Mouse (Mus musculus): ENCODE measurements around the gene Anp32a. TPM values are rescaled to one million over a fixed set of nuclear protein-coding genes. Genes with fewer than 3 reads are reported as not detected.
A peak's percentile ranks its signal among the peaks of the same experiment; 100 is the strongest.

The Anp32a gene
- polyA plus RNA-seq (2014; fragmentation: Nextera tagmentation; extraction: Ambion mirVana), result 107 and 112 TPM in 2 replicates

- H3K4me1 ChIP-seq (replicated peaks; ENCODE audit: control insufficient read depth, insufficient read depth, low read length), result peaks cover 21% of the 10 kb centered on the region
- peak; percentile 97 for DNase-seq (ENCODE audit: low spot score)
- H3K36me3 ChIP-seq (ENCODE audit: control insufficient read depth, insufficient read depth, low read length), result no peaks in the 10 kb centered on the region
- under 1% methylated on average over 34 of the region's 34 CpGs for WGBS
- peak within 1 kb of the TSS; percentile 91 for H3K4me2 ChIP-seq
- H3K9ac ChIP-seq (ENCODE audit: low read depth, low read length), result peak within 1 kb of the TSS; percentile 83
- H3K27me3 ChIP-seq (replicated peaks; ENCODE audit: control insufficient read depth, insufficient read depth, low read length), result no peaks in the 10 kb centered on the region
- H3K9me3 ChIP-seq (ENCODE audit: control insufficient read depth, low read length), result no peaks in the 10 kb centered on the region
- peak within 1 kb of the TSS; percentile 88 for H3K4me3 ChIP-seq (ENCODE audit: low read depth, low read length)
- H3K27ac ChIP-seq (ENCODE audit: low read depth, low read length), result peak within 1 kb of the TSS; percentile 98
- ATAC-seq (replicated peaks; ENCODE audit: low FRiP score), result peak; percentile 87
Observed at GRCm38 (mm10) chr9:62341123-62341486, at the start of gene Anp32a. Gene Anp32a (plus strand): TSS chr9:62341293.

GRCm38 (mm10) chr9:62295006-62295698 lies 45.9 kb upstream of the Anp32a start:
- no peak overlapping the region for H3K4me3 ChIP-seq (ENCODE audit: low read depth, low read length)
- WGBS, result 28% methylated on average over 7 of the region's 7 CpGs
- no peaks in the 10 kb centered on the region for H3K4me1 ChIP-seq (replicated peaks; ENCODE audit: control insufficient read depth, insufficient read depth, low read length)
- no peak overlapping the region for H3K4me2 ChIP-seq
- H3K9ac ChIP-seq (ENCODE audit: low read depth, low read length), result no peak overlapping the region
- no peak overlapping the region for H3K27ac ChIP-seq (ENCODE audit: low read depth, low read length)
- H3K36me3 ChIP-seq (ENCODE audit: control insufficient read depth, insufficient read depth, low read length), result no peaks in the 10 kb centered on the region
- no peaks in the 10 kb centered on the region; the same call in 1 of the 2 replicates for H3K27me3 ChIP-seq (replicated peaks; ENCODE audit: control insufficient read depth, insufficient read depth, low read length)
- no peaks in the 10 kb centered on the region for H3K9me3 ChIP-seq (ENCODE audit: control insufficient read depth, low read length)
- ATAC-seq (replicated peaks; ENCODE audit: low FRiP score) (no peak), DNase-seq (ENCODE audit: low spot score) (peak; percentile 68)

GRCm38 (mm10) chr9:62296891-62297290 lies 44.2 kb upstream of the Anp32a start:
- DNase-seq (ENCODE audit: low spot score) (no peak), ATAC-seq (replicated peaks; ENCODE audit: low FRiP score) (no peak)
- WGBS, result 68% methylated on average over 1 of the region's 1 CpGs
- Histone ChIP-seq H3K4me2 (no peak overlapping the region), H3K27ac (ENCODE audit: low read depth, low read length) (no peak overlapping the region), H3K27me3 (replicated peaks; ENCODE audit: control insufficient read depth, insufficient read depth, low read length) (no peaks in the 10 kb centered on the region), H3K4me1 (replicated peaks; ENCODE audit: control insufficient read depth, insufficient read depth, low read length) (no peaks in the 10 kb centered on the region), H3K9me3 (ENCODE audit: control insufficient read depth, low read length) (no peaks in the 10 kb centered on the region), H3K4me3 (ENCODE audit: low read depth, low read length) (no peak overlapping the region), H3K36me3 (ENCODE audit: control insufficient read depth, insufficient read depth, low read length) (no peaks in the 10 kb centered on the region), H3K9ac (ENCODE audit: low read depth, low read length) (no peak overlapping the region)

DNA sequence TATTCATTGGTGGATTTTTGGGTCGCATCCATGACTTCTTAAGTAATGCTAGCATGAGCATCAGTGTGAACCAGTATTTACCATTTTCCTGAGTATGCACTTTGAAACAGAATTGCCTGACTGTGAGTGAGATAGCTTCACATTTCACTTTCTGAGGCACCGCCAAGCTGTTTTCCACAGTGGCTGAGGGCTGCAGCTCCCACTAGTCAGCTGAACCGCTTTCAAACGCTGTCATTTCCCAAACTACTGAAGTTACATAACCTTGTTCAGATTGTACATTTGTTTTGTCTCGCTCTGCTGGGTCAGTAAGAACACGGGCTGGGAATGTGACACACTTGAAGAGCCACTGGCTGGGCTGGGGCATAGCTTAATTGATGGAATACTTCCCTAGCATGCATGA lies 25.5 kb upstream of the Anp32a start:
- ATAC-seq (replicated peaks; ENCODE audit: low FRiP score), result no peak
- Histone ChIP-seq H3K36me3 (ENCODE audit: control insufficient read depth, insufficient read depth, low read length) (no peaks in the 10 kb centered on the region), H3K4me2 (no peak overlapping the region), H3K4me3 (ENCODE audit: low read depth, low read length) (no peak overlapping the region), H3K27ac (ENCODE audit: low read depth, low read length) (no peak overlapping the region), H3K9me3 (ENCODE audit: control insufficient read depth, low read length) (no peaks in the 10 kb centered on the region), H3K9ac (ENCODE audit: low read depth, low read length) (no peak overlapping the region), H3K4me1 (replicated peaks; ENCODE audit: control insufficient read depth, insufficient read depth, low read length) (no peaks in the 10 kb centered on the region), H3K27me3 (replicated peaks; ENCODE audit: control insufficient read depth, insufficient read depth, low read length) (no peaks in the 10 kb centered on the region)
- DNase-seq (ENCODE audit: low spot score), result no peak
- WGBS, result 91% methylated on average over 6 of the region's 6 CpGs

DNA sequence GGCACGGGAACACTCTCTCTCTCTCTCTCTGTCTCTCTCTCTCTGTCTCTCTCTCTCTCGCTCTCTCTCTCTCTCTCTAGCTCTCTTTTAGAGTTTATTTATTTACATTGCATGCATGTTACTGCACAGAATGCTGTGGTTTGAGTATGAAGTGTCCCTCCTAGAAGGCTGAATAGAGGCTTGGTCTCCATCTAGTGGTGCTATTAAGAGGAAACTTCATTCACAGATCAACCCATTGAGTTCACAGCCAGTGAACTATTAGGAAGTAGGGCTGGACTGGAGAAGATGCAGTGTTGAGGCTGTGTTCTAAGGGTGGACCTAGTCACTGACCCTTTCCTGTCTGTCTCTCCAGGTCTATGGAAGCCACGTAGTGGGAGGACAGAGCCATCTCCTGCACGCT lies 22.4 kb upstream of the Anp32a start:
- H3K4me1 ChIP-seq (replicated peaks; ENCODE audit: control insufficient read depth, insufficient read depth, low read length), result no peaks in the 10 kb centered on the region; the same call in 1 of the 2 replicates
- ATAC-seq (replicated peaks; ENCODE audit: low FRiP score), result no peak
- no peak overlapping the region for H3K27ac ChIP-seq (ENCODE audit: low read depth, low read length)
- no peaks in the 10 kb centered on the region for H3K27me3 ChIP-seq (replicated peaks; ENCODE audit: control insufficient read depth, insufficient read depth, low read length)
- H3K4me3 ChIP-seq (ENCODE audit: low read depth, low read length), result no peak overlapping the region
- H3K4me2 ChIP-seq, result no peak overlapping the region
- no peaks in the 10 kb centered on the region for H3K9me3 ChIP-seq (ENCODE audit: control insufficient read depth, low read length)
- DNase-seq (ENCODE audit: low spot score), result no peak
- no peak overlapping the region for H3K9ac ChIP-seq (ENCODE audit: low read depth, low read length)
- 79% methylated on average over 4 of the region's 4 CpGs for WGBS
- H3K36me3 ChIP-seq (ENCODE audit: control insufficient read depth, insufficient read depth, low read length), result no peaks in the 10 kb centered on the region

DNA sequence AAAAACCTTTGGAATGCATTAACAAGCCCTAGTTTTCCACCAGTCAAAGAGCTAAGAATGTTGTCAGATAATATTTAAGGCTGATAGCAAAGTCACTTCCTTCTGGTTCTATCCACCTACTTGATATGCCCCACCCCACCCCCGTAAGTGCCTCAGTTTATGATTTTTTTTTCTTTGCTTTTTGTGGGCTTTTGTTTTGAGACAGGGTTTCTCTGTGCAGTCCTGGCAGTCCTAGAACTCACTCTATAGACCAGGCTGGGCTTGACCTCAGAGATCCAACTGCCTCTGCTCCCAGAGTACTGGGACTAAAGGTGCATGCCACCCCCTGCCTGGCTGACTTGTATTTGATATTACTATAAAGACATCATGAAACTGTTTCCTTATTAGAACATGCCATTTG lies 17.3 kb upstream of the Anp32a start:
- ATAC-seq (replicated peaks; ENCODE audit: low FRiP score), result no peak
- DNase-seq (ENCODE audit: low spot score), result no peak
- WGBS, result 51% methylated on average over 1 of the region's 1 CpGs
- H3K4me3 ChIP-seq (ENCODE audit: low read depth, low read length), result no peak overlapping the region
- H3K36me3 ChIP-seq (ENCODE audit: control insufficient read depth, insufficient read depth, low read length), result no peaks in the 10 kb centered on the region
- no peaks in the 10 kb centered on the region for H3K9me3 ChIP-seq (ENCODE audit: control insufficient read depth, low read length)
- no peak overlapping the region for H3K4me2 ChIP-seq
- H3K27ac ChIP-seq (ENCODE audit: low read depth, low read length), result no peak overlapping the region
- H3K27me3 ChIP-seq (replicated peaks; ENCODE audit: control insufficient read depth, insufficient read depth, low read length), result no peaks in the 10 kb centered on the region
- no peaks in the 10 kb centered on the region; the same call in 1 of the 2 replicates for H3K4me1 ChIP-seq (replicated peaks; ENCODE audit: control insufficient read depth, insufficient read depth, low read length)
- no peak overlapping the region for H3K9ac ChIP-seq (ENCODE audit: low read depth, low read length)

DNA sequence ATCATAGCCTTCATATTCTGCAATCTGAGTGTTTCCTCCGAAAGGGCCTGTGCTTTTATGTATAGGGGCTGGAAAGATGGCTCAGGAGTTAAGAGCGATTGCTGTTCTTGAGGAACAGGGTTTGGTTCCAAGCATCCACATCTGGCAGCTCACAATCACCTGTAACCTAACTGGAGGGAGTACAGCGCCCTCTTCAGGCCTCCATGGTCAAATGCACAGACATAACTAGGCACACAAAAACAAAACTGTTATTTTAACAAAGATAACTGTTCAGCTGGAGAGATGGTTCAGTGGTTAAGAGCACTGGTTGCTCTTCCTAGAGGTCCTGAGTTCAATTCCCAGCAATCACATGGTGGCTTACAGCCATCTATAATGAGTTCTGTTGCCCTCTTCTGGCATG lies 15.1 kb upstream of the Anp32a start:
- ATAC-seq (replicated peaks; ENCODE audit: low FRiP score), result no peak
- no peak overlapping the region for H3K9ac ChIP-seq (ENCODE audit: low read depth, low read length)
- 66% methylated on average over 3 of the region's 3 CpGs for WGBS
- H3K9me3 ChIP-seq (ENCODE audit: control insufficient read depth, low read length), result no peaks in the 10 kb centered on the region
- H3K4me2 ChIP-seq, result no peak overlapping the region
- no peaks in the 10 kb centered on the region for H3K27me3 ChIP-seq (replicated peaks; ENCODE audit: control insufficient read depth, insufficient read depth, low read length)
- H3K4me1 ChIP-seq (replicated peaks; ENCODE audit: control insufficient read depth, insufficient read depth, low read length), result no peaks in the 10 kb centered on the region; the same call in 1 of the 2 replicates
- no peak for DNase-seq (ENCODE audit: low spot score)
- H3K36me3 ChIP-seq (ENCODE audit: control insufficient read depth, insufficient read depth, low read length), result no peaks in the 10 kb centered on the region
- no peak overlapping the region for H3K27ac ChIP-seq (ENCODE audit: low read depth, low read length)
- no peak overlapping the region for H3K4me3 ChIP-seq (ENCODE audit: low read depth, low read length)

DNA sequence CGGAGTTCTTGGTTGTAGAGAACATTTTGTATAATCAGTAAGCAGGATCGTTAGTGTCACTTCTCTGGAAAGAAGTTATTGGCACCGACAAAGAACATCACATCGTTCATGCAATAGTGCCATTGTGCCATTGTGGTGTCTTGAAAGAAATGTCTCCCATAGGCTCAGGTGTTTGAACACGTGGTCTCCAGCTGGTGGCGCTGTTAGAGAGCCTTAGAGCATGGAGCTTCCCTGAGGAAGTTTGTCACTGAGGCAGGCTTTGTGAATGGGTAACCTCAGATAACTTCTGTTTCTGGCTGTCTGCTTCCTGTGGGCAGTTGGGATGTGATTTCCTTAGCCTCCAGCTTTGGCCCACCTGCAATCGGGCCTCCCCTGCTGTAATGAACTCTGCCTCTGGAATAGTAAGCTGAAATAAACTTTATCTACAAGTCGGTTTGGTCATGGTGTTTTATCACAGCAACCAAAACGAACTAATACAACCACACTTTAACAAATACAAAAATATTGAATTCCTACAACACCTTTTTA lies 6.7 kb upstream of the Anp32a start:
- WGBS, result 89% methylated on average over 9 of the region's 9 CpGs
- Histone ChIP-seq H3K27me3 (replicated peaks; ENCODE audit: control insufficient read depth, insufficient read depth, low read length) (no peaks in the 10 kb centered on the region), H3K27ac (ENCODE audit: low read depth, low read length) (no peak overlapping the region), H3K36me3 (ENCODE audit: control insufficient read depth, insufficient read depth, low read length) (no peaks in the 10 kb centered on the region), H3K4me2 (no peak overlapping the region), H3K4me3 (ENCODE audit: low read depth, low read length) (no peak overlapping the region), H3K4me1 (replicated peaks; ENCODE audit: control insufficient read depth, insufficient read depth, low read length) (peaks cover 6% of the 10 kb centered on the region; the same call in 1 of the 2 replicates), H3K9ac (ENCODE audit: low read depth, low read length) (no peak overlapping the region), H3K9me3 (ENCODE audit: control insufficient read depth, low read length) (no peaks in the 10 kb centered on the region; the same call in 1 of the 2 replicates)
- no peak for ATAC-seq (replicated peaks; ENCODE audit: low FRiP score)
- DNase-seq (ENCODE audit: low spot score), result no peak

DNA sequence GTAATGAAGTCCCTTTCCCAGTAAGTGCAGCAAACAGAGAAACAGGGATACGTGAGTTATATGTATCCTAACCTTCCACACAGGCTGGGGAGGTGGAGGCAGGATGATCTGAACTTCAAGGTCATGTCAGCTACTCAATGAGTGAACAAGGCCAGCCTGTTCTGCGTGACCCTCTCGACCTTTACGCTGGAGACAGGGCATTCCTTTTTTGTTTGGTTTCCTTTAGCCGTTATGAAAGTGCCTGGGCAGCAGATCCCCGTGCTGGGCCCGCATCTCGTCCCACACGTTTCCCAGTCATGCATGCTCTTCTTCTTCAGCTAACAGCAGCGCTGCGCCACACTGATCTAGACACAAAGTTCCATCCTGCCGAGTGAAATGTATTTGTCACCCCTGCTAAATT lies 5.7 kb upstream of the Anp32a start:
- H3K9me3 ChIP-seq (ENCODE audit: control insufficient read depth, low read length), result no peaks in the 10 kb centered on the region; the same call in 1 of the 2 replicates
- no peak overlapping the region for H3K4me3 ChIP-seq (ENCODE audit: low read depth, low read length)
- ATAC-seq (replicated peaks; ENCODE audit: low FRiP score) (no peak), DNase-seq (ENCODE audit: low spot score) (no peak)
- H3K4me1 ChIP-seq (replicated peaks; ENCODE audit: control insufficient read depth, insufficient read depth, low read length), result peaks cover 6% of the 10 kb centered on the region; the same call in 1 of the 2 replicates
- no peak overlapping the region for H3K9ac ChIP-seq (ENCODE audit: low read depth, low read length)
- H3K4me2 ChIP-seq, result no peak overlapping the region
- WGBS, result 64% methylated on average over 12 of the region's 12 CpGs
- no peaks in the 10 kb centered on the region for H3K27me3 ChIP-seq (replicated peaks; ENCODE audit: control insufficient read depth, insufficient read depth, low read length)
- H3K36me3 ChIP-seq (ENCODE audit: control insufficient read depth, insufficient read depth, low read length), result no peaks in the 10 kb centered on the region
- H3K27ac ChIP-seq (ENCODE audit: low read depth, low read length), result no peak overlapping the region

Measured in liver, embryonic 11.5 days (tissue).